Mouse (Mus musculus) adrenal gland, adult 10 weeks (tissue): Measurements from ENCODE around the gene Olfr118. TPM values are rescaled to one million over a fixed set of nuclear protein-coding genes. Genes with fewer than 3 reads are reported as not detected.

Experiments used
- polyA plus RNA-seq: library from polyadenylated mRNA; stranded (reverse); fragments of 350-450 nt; fragmentation: Illumina TruSeq; extraction: RNeasy Lipid Tissue Mini Kit (QIAGEN cat#74804); gene quantifications from one replicate; pipeline ENCODE4 v1.2.3, GENCODE M21; 2014; ENCODE audit warnings: low read depth, low replicate concordance

Olfr118 gene
- polyA plus RNA-seq, result not detected

GRCm38 (mm10) chr17:37666688-37667087 is at the start of gene Olfr118:
Gene Olfr118 (plus strand): TSS chr17:37666988.

GRCm38 (mm10) chr17:37627009-37627408 is 39.8 kb upstream of the Olfr118 start, which contains the start of the genes Olfr115 and Olfr116:
Gene Olfr115 (minus strand): TSS chr17:37627109.
Gene Olfr116 (minus strand): TSS chr17:37627199.

GRCm38 (mm10) chr17:37663682-37664081 is 3.1 kb upstream of the Olfr118 start, which contains the start of gene Olfr117:
Gene Olfr117 (minus strand): TSS chr17:37663782.

GRCm38 (mm10) chr17:37696264-37696663 is 29.5 kb downstream of the Olfr118 start, which contains the start of gene Olfr119:
Gene Olfr119 (plus strand): TSS chr17:37696564.

GRCm38 (mm10) chr17:37721508-37721907 is 54.7 kb downstream of the Olfr118 start, which contains the start of gene Olfr120:
Gene Olfr120 (plus strand): TSS chr17:37721808.

Other genes starting within 250 kb of the Olfr118 start
- gene Olfr108, start 221.5 kb upstream of the Olfr118 start, polyA plus RNA-seq, result not detected
- not detected for gene Olfr109, start 208.1 kb upstream of the Olfr118 start, polyA plus RNA-seq
- 0.52 TPM for gene H2-M2, start 183.4 kb upstream of the Olfr118 start, polyA plus RNA-seq
- gene Olfr110, start 174.5 kb upstream of the Olfr118 start, polyA plus RNA-seq, result not detected
- not detected for gene Olfr111, start 159.0 kb upstream of the Olfr118 start, polyA plus RNA-seq
- gene Olfr112, start 97.5 kb upstream of the Olfr118 start, polyA plus RNA-seq, result not detected
- gene Olfr113, start 89.3 kb upstream of the Olfr118 start, polyA plus RNA-seq, result not detected
- gene Olfr114, start 74.2 kb upstream of the Olfr118 start, polyA plus RNA-seq, result not detected
- gene Olfr115, start 39.9 kb upstream of the Olfr118 start, polyA plus RNA-seq, result not detected
- not detected for gene Olfr116, start 39.8 kb upstream of the Olfr118 start, polyA plus RNA-seq
- gene Olfr117, start 3.2 kb upstream of the Olfr118 start, polyA plus RNA-seq, result not detected
- not detected for gene Olfr119, start 29.6 kb downstream of the Olfr118 start, polyA plus RNA-seq
- gene Olfr120, start 54.8 kb downstream of the Olfr118 start, polyA plus RNA-seq, result not detected
- gene Olfr121, start 81.9 kb downstream of the Olfr118 start, polyA plus RNA-seq, result not detected
- not detected for gene Olfr122, start 101.6 kb downstream of the Olfr118 start, polyA plus RNA-seq
- not detected for gene Olfr123, start 126.5 kb downstream of the Olfr118 start, polyA plus RNA-seq
- gene Olfr124, start 132.9 kb downstream of the Olfr118 start, polyA plus RNA-seq, result not detected
- gene Olfr125, start 166.0 kb downstream of the Olfr118 start, polyA plus RNA-seq, result not detected
- not detected for gene Olfr126, start 180.5 kb downstream of the Olfr118 start, polyA plus RNA-seq
- gene Olfr127, start 233.4 kb downstream of the Olfr118 start, polyA plus RNA-seq, result not detected